Mouse (Mus musculus): ENCODE data around the gene Mybphl. TPM values are rescaled to one million over a fixed set of nuclear protein-coding genes. Genes with fewer than 3 reads are reported as not detected.

The Mybphl gene
- polyA plus RNA-seq, 1 experiment from 2014 or later: not detected

GRCm38 (mm10) chr3:108381945-108382875 lies 17.5 kb downstream of the Mybphl start:
- Histone ChIP-seq H3K9me3 (ENCODE audit: control insufficient read depth, low read length) (no peaks in the 10 kb centered on the region), H3K9ac (ENCODE audit: low read depth, low read length) (0 out of 2 replicates have a peak overlapping the region, but pooled peaks have one; percentile 23), H3K4me3 (ENCODE audit: low read length) (no peak overlapping the region), H3K27me3 (replicated peaks; ENCODE audit: control insufficient read depth, insufficient read depth, low read length) (no peaks in the 10 kb centered on the region), H3K4me1 (ENCODE audit: control insufficient read depth, insufficient read depth, low read length) (peaks cover 25% of the 10 kb centered on the region), H3K4me2 (ENCODE audit: low read depth, low read length) (peak overlapping the region; percentile 8; the same call in 1 of the 2 replicates), H3K27ac (ENCODE audit: low read length) (no peak overlapping the region), H3K36me3 (ENCODE audit: control insufficient read depth, insufficient read depth, low read length) (no peaks in the 10 kb centered on the region)
- WGBS: 52% methylated on average over 14 of the region's 14 CpGs
- ATAC-seq: no peak

GRCm38 (mm10) chr3:108383485-108384354 lies 19.0 kb downstream of the Mybphl start, which contains the start of gene Psrc1:
Psrc1 (plus strand) TSS chr3:108383839.
- Histone ChIP-seq H3K4me3 (ENCODE audit: low read length) (peak within 1 kb of the TSS; percentile 75), H3K9ac (ENCODE audit: low read depth, low read length) (peak within 1 kb of the TSS; percentile 71), H3K4me2 (ENCODE audit: low read depth, low read length) (peak within 1 kb of the TSS; percentile 70), H3K4me1 (ENCODE audit: control insufficient read depth, insufficient read depth, low read length) (peaks cover 26% of the 10 kb centered on the region), H3K36me3 (ENCODE audit: control insufficient read depth, insufficient read depth, low read length) (no peaks in the 10 kb centered on the region), H3K27me3 (replicated peaks; ENCODE audit: control insufficient read depth, insufficient read depth, low read length) (no peaks in the 10 kb centered on the region), H3K9me3 (ENCODE audit: control insufficient read depth, low read length) (no peaks in the 10 kb centered on the region), H3K27ac (ENCODE audit: low read length) (no peak within 1 kb of the TSS)
- peak; percentile 93 for ATAC-seq
- WGBS: under 1% methylated on average over 44 of the region's 44 CpGs

GRCm38 (mm10) chr3:108384425-108384824 lies 19.7 kb downstream of the Mybphl start:
- WGBS: 33% methylated on average over 2 of the region's 2 CpGs
- peak overlapping the region; percentile 75 for H3K4me3 ChIP-seq (ENCODE audit: low read length)
- no peak overlapping the region for H3K27ac ChIP-seq (ENCODE audit: low read length)
- H3K4me2 ChIP-seq (ENCODE audit: low read depth, low read length): peak overlapping the region; percentile 70
- no peak for ATAC-seq
- H3K4me1 ChIP-seq (ENCODE audit: control insufficient read depth, insufficient read depth, low read length): peaks cover 32% of the 10 kb centered on the region
- no peaks in the 10 kb centered on the region for H3K36me3 ChIP-seq (ENCODE audit: control insufficient read depth, insufficient read depth, low read length)
- peak overlapping the region; percentile 71 for H3K9ac ChIP-seq (ENCODE audit: low read depth, low read length)
- H3K9me3 ChIP-seq (ENCODE audit: control insufficient read depth, low read length): no peaks in the 10 kb centered on the region
- H3K27me3 ChIP-seq (replicated peaks; ENCODE audit: control insufficient read depth, insufficient read depth, low read length): no peaks in the 10 kb centered on the region

- Histone ChIP-seq H3K27ac (ENCODE audit: low read length) (no peak overlapping the region), H3K9ac (ENCODE audit: low read depth, low read length) (no peak overlapping the region), H3K4me3 (ENCODE audit: low read length) (no peak overlapping the region), H3K27me3 (replicated peaks; ENCODE audit: control insufficient read depth, insufficient read depth, low read length) (no peaks in the 10 kb centered on the region), H3K4me2 (ENCODE audit: low read depth, low read length) (no peak overlapping the region), H3K4me1 (ENCODE audit: control insufficient read depth, insufficient read depth, low read length) (peaks cover 33% of the 10 kb centered on the region), H3K36me3 (ENCODE audit: control insufficient read depth, insufficient read depth, low read length) (no peaks in the 10 kb centered on the region), H3K9me3 (ENCODE audit: control insufficient read depth, low read length) (no peaks in the 10 kb centered on the region)
- 79% methylated on average over 10 of the region's 10 CpGs for WGBS
- no peak for ATAC-seq
Observed at GRCm38 (mm10) chr3:108386186-108386585, 21.5 kb downstream of the Mybphl start.

GRCm38 (mm10) chr3:108389111-108389545 lies 24.4 kb downstream of the Mybphl start:
- H3K9me3 ChIP-seq (ENCODE audit: control insufficient read depth, low read length): no peaks in the 10 kb centered on the region
- H3K36me3 ChIP-seq (ENCODE audit: control insufficient read depth, insufficient read depth, low read length): no peaks in the 10 kb centered on the region
- H3K4me1 ChIP-seq (ENCODE audit: control insufficient read depth, insufficient read depth, low read length): peaks cover 30% of the 10 kb centered on the region
- H3K27me3 ChIP-seq (replicated peaks; ENCODE audit: control insufficient read depth, insufficient read depth, low read length): no peaks in the 10 kb centered on the region
- H3K4me2 ChIP-seq (ENCODE audit: low read depth, low read length): no peak overlapping the region
- 0 out of 2 replicates have a peak overlapping the region, but pooled peaks have one; percentile 5 for H3K27ac ChIP-seq (ENCODE audit: low read length)
- peak overlapping the region; percentile 43; the same call in 1 of the 2 replicates for H3K9ac ChIP-seq (ENCODE audit: low read depth, low read length)
- peak; percentile 85 for ATAC-seq
- 0% methylated on average over 5 of the region's 5 CpGs for WGBS
- no peak overlapping the region for H3K4me3 ChIP-seq (ENCODE audit: low read length)

GRCm38 (mm10) chr3:108392299-108392698 lies 27.6 kb downstream of the Mybphl start:
- no peak overlapping the region for H3K27ac ChIP-seq (ENCODE audit: low read length)
- peak overlapping the region; percentile 50; the same call in 1 of the 2 replicates for H3K9ac ChIP-seq (ENCODE audit: low read depth, low read length)
- no peak for ATAC-seq
- peak overlapping the region; percentile 35 for H3K4me2 ChIP-seq (ENCODE audit: low read depth, low read length)
- peaks cover 18% of the 10 kb centered on the region for H3K4me1 ChIP-seq (ENCODE audit: control insufficient read depth, insufficient read depth, low read length)
- H3K4me3 ChIP-seq (ENCODE audit: low read length): no peak overlapping the region
- no peaks in the 10 kb centered on the region for H3K9me3 ChIP-seq (ENCODE audit: control insufficient read depth, low read length)
- H3K27me3 ChIP-seq (replicated peaks; ENCODE audit: control insufficient read depth, insufficient read depth, low read length): no peaks in the 10 kb centered on the region
- H3K36me3 ChIP-seq (ENCODE audit: control insufficient read depth, insufficient read depth, low read length): no peaks in the 10 kb centered on the region
- 18% methylated on average over 10 of the region's 10 CpGs for WGBS

- H3K9me3 ChIP-seq (ENCODE audit: control insufficient read depth, low read length): no peaks in the 10 kb centered on the region
- H3K4me2 ChIP-seq (ENCODE audit: low read depth, low read length): peak overlapping the region; percentile 35; the same call in 1 of the 2 replicates
- no peaks in the 10 kb centered on the region for H3K36me3 ChIP-seq (ENCODE audit: control insufficient read depth, insufficient read depth, low read length)
- H3K27me3 ChIP-seq (replicated peaks; ENCODE audit: control insufficient read depth, insufficient read depth, low read length): no peaks in the 10 kb centered on the region
- H3K4me3 ChIP-seq (ENCODE audit: low read length): no peak overlapping the region
- peak overlapping the region; percentile 50; the same call in 1 of the 2 replicates for H3K9ac ChIP-seq (ENCODE audit: low read depth, low read length)
- ATAC-seq: no peak
- H3K27ac ChIP-seq (ENCODE audit: low read length): no peak overlapping the region
- WGBS: 65% methylated on average over 15 of the region's 15 CpGs
- peaks cover 18% of the 10 kb centered on the region for H3K4me1 ChIP-seq (ENCODE audit: control insufficient read depth, insufficient read depth, low read length)
Observed at GRCm38 (mm10) chr3:108392793-108393192, 28.1 kb downstream of the Mybphl start.

- Histone ChIP-seq H3K27me3 (replicated peaks; ENCODE audit: control insufficient read depth, insufficient read depth, low read length) (no peaks in the 10 kb centered on the region), H3K27ac (ENCODE audit: low read length) (no peak overlapping the region), H3K4me2 (ENCODE audit: low read depth, low read length) (no peak overlapping the region), H3K4me1 (ENCODE audit: control insufficient read depth, insufficient read depth, low read length) (peaks cover 5% of the 10 kb centered on the region; the same call in 1 of the 2 replicates), H3K36me3 (ENCODE audit: control insufficient read depth, insufficient read depth, low read length) (no peaks in the 10 kb centered on the region), H3K9me3 (ENCODE audit: control insufficient read depth, low read length) (no peaks in the 10 kb centered on the region), H3K4me3 (ENCODE audit: low read length) (no peak overlapping the region), H3K9ac (ENCODE audit: low read depth, low read length) (no peak overlapping the region)
- WGBS: 84% methylated on average over 9 of the region's 9 CpGs
- ATAC-seq: no peak
Observed at GRCm38 (mm10) chr3:108398281-108398680, 33.6 kb downstream of the Mybphl start.

- Histone ChIP-seq H3K4me3 (ENCODE audit: low read length) (no peak overlapping the region), H3K36me3 (ENCODE audit: control insufficient read depth, insufficient read depth, low read length) (no peaks in the 10 kb centered on the region), H3K9me3 (ENCODE audit: control insufficient read depth, low read length) (no peaks in the 10 kb centered on the region), H3K27ac (ENCODE audit: low read length) (no peak overlapping the region), H3K4me1 (ENCODE audit: control insufficient read depth, insufficient read depth, low read length) (peaks cover 5% of the 10 kb centered on the region; the same call in 1 of the 2 replicates), H3K4me2 (ENCODE audit: low read depth, low read length) (no peak overlapping the region), H3K27me3 (replicated peaks; ENCODE audit: control insufficient read depth, insufficient read depth, low read length) (no peaks in the 10 kb centered on the region), H3K9ac (ENCODE audit: low read depth, low read length) (no peak overlapping the region)
- ATAC-seq: no peak
- 87% methylated on average over 5 of the region's 5 CpGs for WGBS
Observed at GRCm38 (mm10) chr3:108400442-108400841, 35.7 kb downstream of the Mybphl start.

All from intestine, embryonic 16.5 days (tissue).